ENCODE assay signal across 9 mouse cellular contexts in the genomic region with DNA sequence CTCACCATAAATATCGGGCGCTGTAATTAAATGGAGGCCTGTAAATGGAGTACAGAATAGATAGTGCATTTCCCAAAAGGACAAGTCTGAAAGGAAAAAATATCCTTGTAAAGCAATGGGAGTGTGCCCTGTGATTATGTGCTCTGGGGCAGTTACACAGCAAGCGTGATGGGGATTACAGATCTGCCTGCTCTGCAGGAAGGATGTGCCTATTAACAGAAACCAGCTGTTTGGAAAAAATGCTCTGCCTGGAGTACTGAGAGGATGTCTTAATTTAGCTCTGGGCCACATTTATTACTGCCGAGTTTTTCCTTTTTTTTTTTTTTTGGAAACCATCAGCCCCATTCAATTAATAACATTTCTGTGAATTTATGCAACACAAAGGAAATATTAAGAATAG.
A peak's percentile ranks its signal among the peaks of the same experiment; 100 is the strongest.
DNase-seq lines count a peak whose midpoint lies in the region; ATAC-seq and TF ChIP-seq lines count a peak whose summit lies in the region.
"Had no signal": no experiment of that assay in that cellular context is flagged by ENCODE, and none has a peak within 500 bp of the region (broad histone marks: within the 10 kb centered on the region; RNA-seq: fewer than 3 reads in every experiment).

No protein-coding gene starts in this region.

- TF ChIP-seq POLR2A in kidney, adult 2 months (IDR thresholded peaks at IDR 0.05; ENCODE audit: low read depth, low read length), result no peak

- H3K4me2 ChIP-seq in hindbrain, embryonic 16.5 days (ENCODE audit: low read length), result no peak overlapping the region
- H3K4me2 ChIP-seq in midbrain, embryonic 13.5 days (replicated peaks), result no peak overlapping the region

- H3K9ac ChIP-seq in hindbrain, embryonic 16.5 days (ENCODE audit: low read depth, low read length), result no peak overlapping the region
- H3K9ac ChIP-seq in midbrain, embryonic 13.5 days (replicated peaks), result no peak overlapping the region

- no peaks in the 10 kb centered on the region for H3K27me3 ChIP-seq in kidney, adult 2 months (replicated peaks; ENCODE audit: control insufficient read depth, insufficient read depth, low read length)
- H3K27me3 ChIP-seq in hindbrain, embryonic 16.5 days (replicated peaks; ENCODE audit: control insufficient read depth, insufficient read depth, low read length), result no peaks in the 10 kb centered on the region
- no peaks in the 10 kb centered on the region for H3K27me3 ChIP-seq in midbrain, embryonic 13.5 days

- no peaks in the 10 kb centered on the region for H3K4me1 ChIP-seq in kidney, adult 2 months (ENCODE audit: control insufficient read depth, insufficient read depth, low read length)
- H3K4me1 ChIP-seq in hindbrain, embryonic 16.5 days (ENCODE audit: control insufficient read depth, insufficient read depth, low read depth, low read length), result no peaks in the 10 kb centered on the region
- H3K4me1 ChIP-seq in midbrain, embryonic 13.5 days (replicated peaks), result no peaks in the 10 kb centered on the region

- H3K9me3 ChIP-seq in hindbrain, embryonic 16.5 days (ENCODE audit: control insufficient read depth, low read length), result no peaks in the 10 kb centered on the region
- no peaks in the 10 kb centered on the region for H3K9me3 ChIP-seq in midbrain, embryonic 13.5 days
- H3K9me3 ChIP-seq: G1E had no signal

- DNase-seq in embryo, embryonic 10 days (ENCODE audit: low spot score), result peak; percentile 17
- DNase-seq in embryo, embryonic 9.5 days (ENCODE audit: extremely low spot score), result no peak
- DNase-seq in kidney, adult 2 months, result peak; percentile 7
- no peak for DNase-seq in kidney, adult 11 months
- DNase-seq in testis, postnatal 14 days (ENCODE audit: low spot score), result no peak
- no peak for DNase-seq in gastrocnemius, adult 8-10 months (ENCODE audit: low spot score in 2 of 2)

- TF ChIP-seq CTCF in kidney, adult 2 months (conservative IDR thresholded peaks at IDR 0.05; ENCODE audit: insufficient read depth, insufficient read length, low read depth, low read length), result no peak

- no peaks in the 10 kb centered on the region for H3K36me3 ChIP-seq in kidney, adult 2 months (ENCODE audit: control insufficient read depth, insufficient read depth, low read length)
- no peaks in the 10 kb centered on the region for H3K36me3 ChIP-seq in hindbrain, embryonic 16.5 days (ENCODE audit: control insufficient read depth, insufficient read depth, low read length)
- no peaks in the 10 kb centered on the region for H3K36me3 ChIP-seq in midbrain, embryonic 13.5 days
- H3K36me3 ChIP-seq: G1E had no signal

- no peak overlapping the region for H3K4me3 ChIP-seq in kidney, adult 2 months (ENCODE audit: insufficient read depth, low read depth, low read length)
- H3K4me3 ChIP-seq in hindbrain, embryonic 16.5 days (ENCODE audit: low read length), result no peak overlapping the region
- no peak overlapping the region for H3K4me3 ChIP-seq in midbrain, embryonic 13.5 days (replicated peaks)

- peak; percentile 80 for ATAC-seq in hindbrain, embryonic 16.5 days
- 0 out of 2 replicates have a peak, but pooled peaks have one; percentile 24 for ATAC-seq in midbrain, embryonic 13.5 days

- H3K27ac ChIP-seq in kidney, adult 2 months (ENCODE audit: insufficient read depth, low read depth, low read length), result no peak overlapping the region
- no peak overlapping the region for H3K27ac ChIP-seq in hindbrain, embryonic 16.5 days (ENCODE audit: low read depth, low read length)
- H3K27ac ChIP-seq in midbrain, embryonic 13.5 days, result no peak overlapping the region

- 35% methylated on average over 4 of the region's 4 CpGs for WGBS in kidney, adult 2 months
- 55% methylated on average over 4 of the region's 4 CpGs for WGBS in hindbrain, embryonic 16.5 days
- WGBS in midbrain, embryonic 13.5 days, result 69% methylated on average over 4 of the region's 4 CpGs

Comparison
In these comparisons a context has a peak if more than half of its experiments do, and no peak if none do; other contexts are left out.
1. DNase-seq: peak in embryo, embryonic 10 days (single experiment) and kidney, adult 2 months (single experiment); none in embryo, embryonic 9.5 days (single experiment), kidney, adult 11 months (single experiment), testis, postnatal 14 days (single experiment) and gastrocnemius, adult 8-10 months (0 of 2).